Mouse (Mus musculus) small intestine, adult 2 months (tissue): ENCODE measurements around the gene Xlr4b.
A peak's percentile ranks its signal among the peaks of the same experiment; 100 is the strongest.

Source experiments
- CTCF ChIP-seq: fragments of 200-500 bp; IDR thresholded peaks from 2 replicates; pipeline ENCODE4 v1.5.1; 2012; ENCODE audit warnings: low read depth, mild to moderate bottlenecking, control low read depth, inconsistent platforms, low read length, moderate library complexity, mixed read lengths; ENCODE audit not compliant: insufficient replicate concordance, insufficient read length; ENCODE audit errors: extremely low read depth
- POLR2A ChIP-seq: fragments of 200-500 bp; IDR thresholded peaks from 2 replicates; pipeline ENCODE4 v1.6.1; 2012; ENCODE audit warnings: low read depth, mild to moderate bottlenecking, control low read depth, inconsistent platforms, low read length, moderate library complexity

DNA sequence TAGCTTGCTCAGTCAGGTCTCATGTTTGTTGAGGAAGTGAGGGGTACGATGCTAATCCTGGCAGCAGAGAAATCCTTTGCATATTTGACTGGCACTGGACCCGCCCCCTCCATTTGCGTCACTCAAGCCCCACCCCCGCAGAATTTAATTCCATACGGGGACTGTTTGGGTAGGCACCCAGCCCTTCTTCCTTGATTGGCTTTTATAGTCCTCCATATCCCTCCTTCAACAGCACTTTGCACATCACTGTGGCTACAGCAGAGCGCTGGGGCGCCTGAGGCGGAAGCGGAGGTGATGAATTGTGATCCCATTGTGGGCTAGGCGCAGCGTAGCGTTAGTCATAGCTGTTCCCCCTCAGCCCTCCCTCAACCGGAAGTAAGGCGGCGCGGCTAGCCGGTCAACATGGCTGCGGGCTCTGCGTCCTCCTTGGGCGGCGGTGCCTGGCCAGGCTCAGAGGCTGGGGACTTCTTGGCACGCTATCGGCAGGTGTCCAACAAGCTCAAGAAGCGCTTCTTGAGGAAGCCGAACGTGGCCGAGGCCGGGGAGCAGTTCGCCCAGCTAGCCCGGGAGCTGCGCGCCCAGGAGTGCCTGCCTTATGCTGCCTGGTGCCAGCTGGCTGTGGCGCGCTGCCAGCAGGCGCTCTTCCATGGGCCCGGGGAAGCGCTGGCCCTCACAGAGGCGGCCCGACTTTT lies 13.9 kb downstream of the Xlr4b start, which contains the start of gene F8a:
- TF ChIP-seq CTCF (no peak), POLR2A (peak; percentile 78; the same call in 1 of the 2 replicates)
